Mouse (Mus musculus): Measurements from ENCODE around the gene Sh3bp4. TPM values are rescaled to one million over a fixed set of nuclear protein-coding genes. Genes with fewer than 3 reads are reported as not detected.

Sh3bp4 gene
- polyA plus RNA-seq, 1 experiment, result 1.4 TPM

DNA sequence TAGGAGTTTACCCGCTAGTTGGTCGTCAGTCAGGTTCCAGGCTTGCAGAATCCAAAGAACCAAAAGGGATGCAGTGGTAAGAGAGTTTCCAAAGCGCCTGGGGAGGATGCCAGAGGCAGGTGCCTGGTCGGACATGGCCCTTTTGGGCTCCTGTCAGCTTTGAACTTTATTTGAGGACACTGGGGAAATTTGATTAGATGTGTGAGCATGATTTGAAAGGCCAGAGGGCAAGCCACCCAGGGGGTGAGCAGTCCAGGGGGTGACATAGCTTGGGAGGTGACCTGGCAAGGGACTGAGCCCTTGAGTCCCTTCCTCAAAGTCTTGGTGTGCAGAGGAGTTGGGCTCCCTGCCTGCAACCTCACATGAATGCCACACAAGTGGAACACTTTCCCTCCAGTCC is 11.2 kb downstream of the Sh3bp4 start:
- WGBS, result 71% methylated on average over 4 of the region's 4 CpGs
- H3K4me1 ChIP-seq (ENCODE audit: control insufficient read depth, insufficient read depth, low read length), result no peaks in the 10 kb centered on the region
- no peak overlapping the region for H3K27ac ChIP-seq (ENCODE audit: control insufficient read depth, insufficient read depth, low read depth, low read length, poor library complexity)
- TF ChIP-seq CTCF (IDR thresholded peaks at IDR 0.05; ENCODE audit: control insufficient read depth, insufficient read depth, low read length), result no peak
- no peak for TF ChIP-seq POLR2A (IDR thresholded peaks at IDR 0.05; ENCODE audit: borderline replicate concordance, control insufficient read depth, low read depth, low read length)
- H3K4me3 ChIP-seq (replicated peaks; ENCODE audit: control insufficient read depth, low read depth, low read length), result no peak overlapping the region

DNA sequence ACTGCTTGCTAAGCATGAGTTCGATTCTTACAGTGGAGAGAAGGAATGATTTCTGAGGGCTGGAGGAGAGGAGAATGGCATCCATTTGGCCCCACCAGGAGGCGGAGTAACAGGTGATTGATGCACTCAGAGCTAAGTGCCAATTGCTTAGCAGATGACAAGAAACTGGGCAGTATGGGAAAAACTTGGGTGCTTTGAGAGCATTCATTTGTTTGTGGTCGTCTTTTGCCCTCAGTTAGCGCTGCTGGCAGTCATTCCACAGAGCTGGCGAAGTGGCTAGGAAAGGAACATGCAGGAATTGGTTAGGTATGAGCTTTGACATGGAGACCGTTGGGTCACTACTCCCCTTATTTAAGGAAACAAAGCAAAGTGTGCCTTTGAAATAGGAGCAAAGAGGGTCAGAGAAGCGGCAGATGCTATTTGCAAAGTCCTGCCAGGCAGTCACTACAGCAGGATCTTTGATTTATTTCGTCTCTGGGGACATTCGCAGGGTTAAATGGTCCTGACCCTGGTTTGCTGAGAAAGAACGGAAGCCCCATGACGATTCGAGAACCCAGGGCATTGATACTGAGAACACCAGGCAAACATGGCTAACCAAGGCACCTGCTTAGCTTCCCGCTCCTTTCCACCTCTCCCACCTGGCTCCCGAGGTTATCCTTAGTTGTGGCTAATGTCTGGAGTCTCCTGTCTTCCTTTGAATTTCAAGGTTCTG is 12.1 kb downstream of the Sh3bp4 start:
- Histone ChIP-seq H3K4me3 (replicated peaks; ENCODE audit: control insufficient read depth, low read depth, low read length) (no peak overlapping the region), H3K4me1 (ENCODE audit: control insufficient read depth, insufficient read depth, low read length) (no peaks in the 10 kb centered on the region), H3K27ac (ENCODE audit: control insufficient read depth, insufficient read depth, low read depth, low read length, poor library complexity) (no peak overlapping the region)
- WGBS, result 79% methylated on average over 14 of the region's 14 CpGs
- no peak for TF ChIP-seq CTCF (IDR thresholded peaks at IDR 0.05; ENCODE audit: control insufficient read depth, insufficient read depth, low read length)
- TF ChIP-seq POLR2A (IDR thresholded peaks at IDR 0.05; ENCODE audit: borderline replicate concordance, control insufficient read depth, low read depth, low read length), result no peak

DNA sequence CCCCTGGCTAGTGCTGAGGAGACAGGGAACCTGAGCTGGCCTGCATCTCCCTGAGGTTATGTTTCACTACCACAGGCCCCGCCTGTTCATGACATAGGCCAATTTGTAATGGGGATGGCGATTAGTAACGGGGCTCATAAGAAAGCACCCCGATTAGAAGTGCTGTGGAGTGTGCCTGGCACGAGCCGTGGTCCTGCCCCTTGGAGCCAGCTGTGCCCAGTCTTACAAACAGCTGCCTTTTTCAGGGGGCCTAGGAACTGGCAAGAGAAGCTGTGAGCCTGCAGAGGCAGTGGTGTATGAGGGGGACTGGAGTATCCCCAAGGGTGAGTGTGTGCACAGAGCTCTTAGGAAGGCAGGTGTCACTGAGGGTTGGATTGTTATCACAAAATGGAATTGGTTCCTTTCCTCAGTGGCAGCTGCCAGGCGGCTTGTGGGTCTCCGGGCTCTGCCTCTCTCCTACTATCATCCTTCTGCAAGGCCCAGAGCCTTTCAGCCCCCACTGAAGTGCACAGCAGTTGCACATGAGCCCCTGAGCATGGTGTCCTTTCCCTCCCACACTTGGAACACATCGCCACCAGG is 16.4 kb downstream of the Sh3bp4 start:
- no peaks in the 10 kb centered on the region for H3K4me1 ChIP-seq (ENCODE audit: control insufficient read depth, insufficient read depth, low read length)
- 83% methylated on average over 9 of the region's 9 CpGs for WGBS
- H3K27ac ChIP-seq (ENCODE audit: control insufficient read depth, insufficient read depth, low read depth, low read length, poor library complexity), result no peak overlapping the region
- TF ChIP-seq CTCF (IDR thresholded peaks at IDR 0.05; ENCODE audit: control insufficient read depth, insufficient read depth, low read length) (no peak), POLR2A (IDR thresholded peaks at IDR 0.05; ENCODE audit: borderline replicate concordance, control insufficient read depth, low read depth, low read length) (no peak)
- H3K4me3 ChIP-seq (replicated peaks; ENCODE audit: control insufficient read depth, low read depth, low read length), result no peak overlapping the region

DNA sequence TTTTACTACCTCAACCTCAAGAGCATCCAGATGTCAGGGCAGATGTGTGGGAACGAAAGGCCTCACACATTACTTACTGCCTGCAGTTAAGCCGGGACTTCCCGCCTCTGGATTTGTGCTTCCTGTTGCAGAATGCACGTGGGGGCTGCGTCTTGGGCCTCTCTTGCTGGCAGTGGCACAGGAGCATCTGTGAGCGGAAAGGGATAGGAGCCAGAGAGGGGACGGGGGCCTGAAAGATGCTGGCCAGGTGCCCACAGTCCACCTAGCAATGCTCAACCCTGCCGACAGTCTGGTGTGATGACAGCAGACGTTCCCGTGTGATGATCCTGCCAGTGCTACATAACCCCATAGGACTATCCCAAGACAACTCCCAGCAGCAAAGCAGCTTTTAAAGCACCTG is 17.9 kb downstream of the Sh3bp4 start:
- H3K4me1 ChIP-seq (ENCODE audit: control insufficient read depth, insufficient read depth, low read length), result no peaks in the 10 kb centered on the region
- no peak for TF ChIP-seq CTCF (IDR thresholded peaks at IDR 0.05; ENCODE audit: control insufficient read depth, insufficient read depth, low read length)
- TF ChIP-seq POLR2A (IDR thresholded peaks at IDR 0.05; ENCODE audit: borderline replicate concordance, control insufficient read depth, low read depth, low read length), result no peak
- 73% methylated on average over 10 of the region's 10 CpGs for WGBS
- H3K4me3 ChIP-seq (replicated peaks; ENCODE audit: control insufficient read depth, low read depth, low read length), result no peak overlapping the region
- no peak overlapping the region for H3K27ac ChIP-seq (ENCODE audit: control insufficient read depth, insufficient read depth, low read depth, low read length, poor library complexity)

DNA sequence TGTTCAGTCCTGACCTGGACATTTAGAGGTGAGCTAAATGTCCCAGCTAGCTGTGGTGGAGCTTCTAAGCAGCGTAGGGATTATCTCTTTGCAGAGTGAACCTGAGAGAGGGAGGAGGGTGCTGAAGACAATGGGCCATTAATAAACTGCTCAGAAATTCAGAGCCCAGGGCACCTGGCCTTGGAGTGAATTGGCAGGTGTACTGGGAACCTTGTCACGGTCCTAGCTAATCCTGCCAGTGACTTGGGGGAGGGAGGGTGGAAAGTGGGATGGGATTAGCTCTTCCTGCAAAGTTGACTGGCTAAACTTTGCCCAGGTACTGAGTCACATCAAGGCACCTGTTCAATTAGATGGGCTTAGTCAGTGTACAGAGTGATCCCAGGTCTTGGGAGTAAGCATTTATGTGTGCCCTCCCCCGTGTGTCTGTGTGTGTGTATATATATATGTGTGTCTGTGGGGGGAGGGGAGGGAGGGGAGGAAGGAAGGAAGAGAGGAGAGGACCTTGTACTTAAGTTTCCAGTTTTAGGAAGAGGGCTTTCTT is 18.6 kb downstream of the Sh3bp4 start:
- 62% methylated on average over 3 of the region's 3 CpGs for WGBS
- no peak overlapping the region for H3K27ac ChIP-seq (ENCODE audit: control insufficient read depth, insufficient read depth, low read depth, low read length, poor library complexity)
- H3K4me3 ChIP-seq (replicated peaks; ENCODE audit: control insufficient read depth, low read depth, low read length), result no peak overlapping the region
- TF ChIP-seq POLR2A (IDR thresholded peaks at IDR 0.05; ENCODE audit: borderline replicate concordance, control insufficient read depth, low read depth, low read length), result no peak
- no peak for TF ChIP-seq CTCF (IDR thresholded peaks at IDR 0.05; ENCODE audit: control insufficient read depth, insufficient read depth, low read length)
- no peaks in the 10 kb centered on the region for H3K4me1 ChIP-seq (ENCODE audit: control insufficient read depth, insufficient read depth, low read length)

DNA sequence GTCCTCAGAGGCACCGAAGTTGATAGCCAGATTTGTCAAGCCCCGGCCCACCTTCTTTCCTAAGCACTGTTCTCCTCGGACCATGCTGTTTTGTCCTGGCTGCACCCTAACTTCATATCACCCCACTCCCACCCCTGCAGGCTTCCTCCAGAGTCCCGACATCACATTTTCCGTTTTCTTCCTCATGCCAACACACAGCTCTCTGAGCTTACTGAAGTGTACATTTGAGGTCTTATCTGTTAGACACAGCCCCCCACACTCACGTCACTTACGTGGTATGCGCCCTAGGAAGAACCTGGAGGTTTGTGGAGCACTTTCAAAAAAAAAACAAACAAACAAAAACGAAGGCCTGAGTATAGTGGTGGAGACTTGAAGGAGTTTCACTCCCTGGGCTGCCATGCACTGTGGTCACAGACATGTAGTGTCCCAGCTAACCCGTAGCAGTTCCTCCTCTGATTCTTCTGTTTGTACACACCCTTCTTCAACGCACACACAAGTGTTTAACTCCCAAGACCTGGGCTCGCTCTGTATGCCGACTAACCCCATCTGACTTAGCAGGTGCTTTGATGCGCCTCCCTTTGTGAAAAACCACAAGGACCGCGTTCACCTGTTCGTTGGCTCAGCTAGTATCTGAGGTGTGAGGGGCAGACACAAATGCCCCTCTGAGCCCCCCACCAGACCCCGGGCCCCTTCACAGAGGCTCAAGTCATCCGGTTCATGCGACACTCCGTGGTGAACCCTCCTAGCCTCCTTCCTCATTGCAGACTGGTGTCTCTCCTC is 19.8 kb downstream of the Sh3bp4 start:
- H3K4me1 ChIP-seq (ENCODE audit: control insufficient read depth, insufficient read depth, low read length), result no peaks in the 10 kb centered on the region
- no peak for TF ChIP-seq POLR2A (IDR thresholded peaks at IDR 0.05; ENCODE audit: borderline replicate concordance, control insufficient read depth, low read depth, low read length)
- no peak for TF ChIP-seq CTCF (IDR thresholded peaks at IDR 0.05; ENCODE audit: control insufficient read depth, insufficient read depth, low read length)
- 26% methylated on average over 21 of the region's 21 CpGs for WGBS
- H3K27ac ChIP-seq (ENCODE audit: control insufficient read depth, insufficient read depth, low read depth, low read length, poor library complexity), result no peak overlapping the region
- no peak overlapping the region for H3K4me3 ChIP-seq (replicated peaks; ENCODE audit: control insufficient read depth, low read depth, low read length)

DNA sequence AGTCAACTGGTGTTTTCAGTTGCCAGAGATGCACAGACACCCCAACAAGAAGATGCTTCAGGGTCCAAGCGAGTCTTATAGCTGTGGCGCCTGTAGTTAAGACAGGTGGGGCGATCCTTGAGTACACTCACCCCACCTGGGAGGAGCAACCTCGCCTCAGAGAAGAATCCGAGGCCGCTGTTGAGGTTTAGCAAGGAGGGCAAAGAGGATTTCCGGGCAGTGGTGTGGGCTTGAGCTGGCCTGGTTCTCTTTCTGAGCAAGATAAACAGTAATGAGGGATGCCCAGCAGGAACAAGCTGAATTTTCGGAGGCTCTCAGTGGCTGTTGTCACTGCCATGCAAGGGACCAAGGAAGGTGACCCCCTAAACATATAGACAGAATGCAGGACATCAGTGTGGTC is 20.5 kb downstream of the Sh3bp4 start:
- no peak overlapping the region for H3K27ac ChIP-seq (ENCODE audit: control insufficient read depth, insufficient read depth, low read depth, low read length, poor library complexity)
- H3K4me1 ChIP-seq (ENCODE audit: control insufficient read depth, insufficient read depth, low read length), result no peaks in the 10 kb centered on the region
- 51% methylated on average over 8 of the region's 8 CpGs for WGBS
- no peak overlapping the region for H3K4me3 ChIP-seq (replicated peaks; ENCODE audit: control insufficient read depth, low read depth, low read length)
- TF ChIP-seq CTCF (IDR thresholded peaks at IDR 0.05; ENCODE audit: control insufficient read depth, insufficient read depth, low read length) (no peak), POLR2A (IDR thresholded peaks at IDR 0.05; ENCODE audit: borderline replicate concordance, control insufficient read depth, low read depth, low read length) (no peak)

DNA sequence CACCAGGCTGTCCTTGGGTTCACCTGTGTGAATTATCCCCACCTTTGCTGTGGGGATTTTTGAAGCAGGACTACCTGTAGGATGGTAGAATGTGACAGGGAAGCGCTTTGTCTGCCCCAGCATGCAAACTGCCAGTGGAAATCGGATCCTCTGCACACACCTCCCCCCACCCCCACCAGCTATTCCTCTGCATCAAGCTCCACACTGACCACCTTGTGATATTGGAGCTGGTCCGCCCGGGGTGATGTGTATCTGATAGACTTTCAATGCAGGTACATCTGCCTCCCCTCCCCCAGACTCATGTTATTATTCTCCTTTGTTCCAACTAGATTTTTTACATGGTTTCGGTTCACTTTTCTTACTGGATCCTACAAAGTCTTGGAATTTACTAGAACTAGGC is 21.8 kb downstream of the Sh3bp4 start:
- TF ChIP-seq CTCF (IDR thresholded peaks at IDR 0.05; ENCODE audit: control insufficient read depth, insufficient read depth, low read length) (no peak), POLR2A (IDR thresholded peaks at IDR 0.05; ENCODE audit: borderline replicate concordance, control insufficient read depth, low read depth, low read length) (no peak)
- 84% methylated on average over 5 of the region's 5 CpGs for WGBS
- Histone ChIP-seq H3K4me3 (replicated peaks; ENCODE audit: control insufficient read depth, low read depth, low read length) (no peak overlapping the region), H3K4me1 (ENCODE audit: control insufficient read depth, insufficient read depth, low read length) (no peaks in the 10 kb centered on the region), H3K27ac (ENCODE audit: control insufficient read depth, insufficient read depth, low read depth, low read length, poor library complexity) (no peak overlapping the region)

Data from bone marrow, adult 2 months (tissue).